Mouse (Mus musculus) fibroblast of lung, adult 2 months (primary cell): ENCODE results near the gene Gale.
"Not testable (repeated sequence)": the region's sequence is repeated elsewhere in the genome, so short reads cannot be mapped to it uniquely, and the experiment has no call there.

ENCODE experiments used
- DNase-seq: peaks from one replicate; pipeline ENCODE4 v3.0.0-alpha.2; 2011; ENCODE audit warnings: low read depth

The Gale gene

GRCm38 (mm10) chr4:135970585-135970984 lies 7.1 kb downstream of the Gale start:
- DNase-seq, result no peak

DNA sequence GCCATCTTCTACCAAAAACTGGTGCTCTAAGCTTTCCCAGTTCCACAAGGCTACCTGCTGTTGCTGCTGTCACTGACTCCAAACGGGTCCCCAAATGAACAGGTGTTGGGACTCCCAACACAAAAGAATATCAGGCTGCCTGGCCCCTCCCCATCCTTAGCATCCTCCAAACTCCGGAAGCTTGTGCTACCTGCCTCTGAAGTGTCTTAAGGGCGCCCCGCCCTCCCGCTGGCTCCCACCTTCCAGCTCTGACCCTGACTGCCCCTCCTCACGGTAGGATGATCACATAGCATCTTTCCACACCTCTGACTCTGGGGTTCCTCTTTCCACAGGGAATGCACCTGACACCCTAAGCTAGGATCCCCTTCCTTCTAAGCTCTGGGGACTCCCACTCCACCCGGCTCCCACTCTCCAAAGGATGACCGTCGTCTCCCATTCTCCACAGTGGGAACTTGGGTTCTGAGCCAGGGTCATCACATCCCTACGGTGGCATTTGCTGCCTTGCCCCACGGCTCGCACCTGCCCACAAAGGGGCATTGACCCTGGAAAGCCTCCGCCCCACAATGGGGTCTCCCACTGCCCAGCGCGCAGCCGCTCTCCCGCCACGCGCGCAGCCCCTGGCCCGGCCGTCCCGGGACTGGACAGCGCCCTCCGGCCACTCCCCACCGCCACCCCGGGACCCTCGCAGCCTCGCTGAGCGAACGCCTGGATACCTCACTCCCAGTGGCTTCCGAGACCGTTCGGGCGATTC lies 8.5 kb downstream of the Gale start:
- no peak for DNase-seq

DNA sequence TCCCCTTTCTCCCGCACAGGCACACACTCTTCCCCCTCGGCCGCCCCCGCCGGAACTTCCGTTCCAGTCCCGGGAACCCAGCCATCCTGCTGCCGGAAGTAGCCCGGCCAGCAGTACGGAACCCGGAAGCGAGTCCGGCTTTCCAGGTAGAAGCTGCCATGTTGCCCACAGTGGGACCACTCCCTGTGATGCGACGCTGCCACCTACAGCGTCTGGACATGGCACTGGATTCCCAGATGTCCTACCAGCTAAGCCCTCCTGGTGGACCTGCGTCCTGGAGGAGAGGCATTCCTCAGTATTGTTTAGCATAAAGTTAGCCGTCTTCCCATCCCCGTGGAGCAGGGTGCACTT lies 9.0 kb downstream of the Gale start, which contains the start of gene Lypla2:
Gene Lypla2 (minus strand): TSS at position 71 of the 351 bp plus-strand sequence.
- no peak for DNase-seq

DNA sequence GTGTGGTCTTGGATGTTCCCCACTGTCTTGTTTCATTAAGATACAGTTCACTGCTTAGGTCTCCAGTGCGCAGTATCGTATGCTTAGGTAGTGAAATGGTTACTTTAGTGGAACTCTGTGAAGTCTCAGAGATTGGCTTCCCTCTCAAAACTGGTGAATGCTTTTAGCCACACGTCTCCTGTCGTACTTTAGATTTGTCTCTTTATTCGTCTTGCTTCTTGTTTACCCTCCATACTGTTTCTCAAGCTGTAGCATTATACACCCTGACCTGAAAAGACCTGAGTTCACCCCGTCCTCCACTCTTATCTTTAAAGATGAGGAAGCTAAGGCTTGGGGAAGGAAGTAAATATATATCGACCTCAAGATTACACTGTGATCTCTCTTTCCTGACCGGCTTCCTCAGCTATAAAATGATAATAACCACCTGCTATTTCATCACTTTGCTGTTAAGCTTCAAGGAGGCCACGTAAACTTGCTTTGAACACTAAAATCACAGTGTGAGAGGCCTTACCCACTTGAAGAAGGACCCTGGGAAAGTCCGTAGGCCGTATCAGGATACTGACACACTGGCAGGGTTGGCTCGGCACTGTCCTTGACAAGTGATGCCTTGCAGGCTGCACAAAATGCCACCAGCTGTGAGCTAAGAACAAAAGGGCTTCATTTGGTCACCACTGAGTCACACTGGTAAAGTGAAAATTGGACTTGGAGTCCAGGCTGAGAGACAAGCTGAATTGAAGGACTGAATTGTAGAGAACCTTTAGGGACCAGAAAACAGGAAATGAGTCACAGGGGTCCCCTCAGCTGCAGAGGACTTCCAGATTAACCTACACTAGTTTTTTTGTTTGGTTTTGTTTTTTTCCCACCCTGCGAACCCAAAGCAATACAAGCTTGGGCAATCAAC lies 9.6 kb downstream of the Gale start:
- DNase-seq, result no peak

- no peak for DNase-seq
Measured at GRCm38 (mm10) chr4:135976146-135976545, 12.6 kb downstream of the Gale start.

DNA sequence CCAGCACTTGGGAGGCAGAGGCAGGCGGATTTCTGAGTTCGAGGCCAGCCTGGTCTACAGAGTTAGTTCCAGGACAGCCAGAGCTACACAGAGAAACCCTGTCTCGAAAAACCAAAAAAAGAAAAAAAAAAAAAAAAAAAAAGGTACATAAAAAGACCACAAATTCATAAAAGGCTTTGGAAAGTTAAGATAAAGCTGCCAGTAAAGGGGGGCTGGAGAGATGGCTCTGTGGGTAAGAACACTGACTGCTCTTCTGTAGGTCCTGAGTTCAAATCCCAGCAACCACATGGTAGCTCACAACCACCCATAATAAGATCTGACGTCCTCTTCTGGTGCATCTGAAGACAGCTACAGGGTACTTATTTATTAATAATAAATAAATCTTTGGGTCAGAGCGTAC lies 16.7 kb downstream of the Gale start:
- DNase-seq, result not testable (repeated sequence)

DNA sequence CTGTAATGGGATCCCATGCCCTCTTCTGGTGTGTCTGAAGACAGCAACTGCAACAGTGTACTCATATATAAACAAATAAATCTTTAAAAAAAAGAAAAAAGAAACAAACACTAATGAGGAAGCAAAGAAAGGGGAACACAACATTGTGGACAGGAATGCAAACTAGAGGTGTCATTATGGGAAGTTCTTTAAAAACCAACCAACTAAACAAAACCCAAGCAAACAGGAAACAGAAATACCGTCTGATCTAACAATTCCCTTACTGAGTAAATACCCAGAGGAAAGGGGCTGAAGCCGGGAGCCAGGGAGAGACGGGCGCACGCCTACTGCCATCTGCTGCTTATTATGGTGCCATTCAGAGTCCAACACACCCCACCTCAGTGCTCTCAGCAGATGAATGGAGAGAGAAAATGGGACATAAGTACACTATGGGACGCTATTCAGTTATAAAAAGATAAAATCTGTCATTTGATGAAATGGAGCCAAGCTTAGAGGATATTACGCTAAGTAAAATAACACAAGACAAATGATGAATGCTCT lies 18.1 kb downstream of the Gale start:
- DNase-seq, result no peak

DNA sequence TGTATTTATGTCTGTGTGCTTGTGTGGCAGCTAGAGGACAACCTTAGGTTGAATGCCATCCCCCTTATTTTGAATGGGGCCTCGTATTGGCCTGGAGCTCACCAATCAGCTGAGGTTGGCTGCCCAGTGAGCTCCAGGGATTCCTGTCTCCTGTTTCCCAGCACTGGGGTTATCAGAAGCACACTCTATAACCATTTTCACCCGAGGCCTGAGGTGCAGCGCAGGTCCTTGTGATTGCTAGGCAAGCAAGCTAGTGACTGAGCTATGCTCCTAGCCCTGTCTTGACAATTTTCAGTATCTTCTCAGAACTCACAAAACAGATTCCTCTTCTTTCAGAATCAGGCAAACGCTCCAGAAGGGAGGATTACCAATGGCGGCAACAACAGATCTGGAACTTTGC lies 21.0 kb downstream of the Gale start:
- no peak for DNase-seq

DNA sequence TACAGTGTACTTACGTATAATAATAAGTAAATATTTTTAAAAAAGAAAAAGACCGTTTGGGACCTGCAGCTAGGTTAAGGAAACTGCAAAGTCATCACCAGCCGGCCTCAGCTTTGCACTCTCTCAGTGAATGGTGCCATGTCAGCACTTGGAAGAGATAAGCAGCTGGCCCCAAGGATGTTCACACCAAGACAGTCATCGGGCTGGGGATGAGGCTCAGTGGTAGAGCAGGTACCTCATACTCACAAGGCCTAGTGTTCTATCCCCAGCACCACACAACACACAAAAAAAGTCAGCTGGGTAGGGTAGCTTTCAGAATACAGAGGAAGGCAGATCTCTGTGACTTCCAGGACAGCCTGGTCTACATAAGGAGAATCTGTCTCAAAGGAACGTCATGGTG lies 21.7 kb downstream of the Gale start:
- DNase-seq, result no peak

DNA sequence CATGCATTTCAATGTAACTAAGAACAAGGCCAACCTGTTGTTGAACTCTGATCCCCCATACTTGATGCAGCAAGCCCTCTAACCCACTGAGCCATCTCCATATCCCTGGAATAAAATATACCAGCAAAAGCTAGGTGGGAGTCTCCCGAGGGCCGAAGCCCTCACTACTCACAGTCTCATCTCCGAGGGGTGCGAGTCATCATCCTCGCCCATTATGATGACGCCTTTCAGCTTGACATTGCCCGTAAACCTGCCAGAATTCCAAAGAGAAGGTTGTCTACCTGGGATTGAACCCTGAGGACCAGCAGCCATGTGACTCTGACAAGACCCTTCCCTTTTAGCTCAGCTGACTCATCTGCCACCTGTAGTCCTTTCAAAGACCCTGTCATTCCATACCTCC lies 22.2 kb downstream of the Gale start:
- no peak for DNase-seq

DNA sequence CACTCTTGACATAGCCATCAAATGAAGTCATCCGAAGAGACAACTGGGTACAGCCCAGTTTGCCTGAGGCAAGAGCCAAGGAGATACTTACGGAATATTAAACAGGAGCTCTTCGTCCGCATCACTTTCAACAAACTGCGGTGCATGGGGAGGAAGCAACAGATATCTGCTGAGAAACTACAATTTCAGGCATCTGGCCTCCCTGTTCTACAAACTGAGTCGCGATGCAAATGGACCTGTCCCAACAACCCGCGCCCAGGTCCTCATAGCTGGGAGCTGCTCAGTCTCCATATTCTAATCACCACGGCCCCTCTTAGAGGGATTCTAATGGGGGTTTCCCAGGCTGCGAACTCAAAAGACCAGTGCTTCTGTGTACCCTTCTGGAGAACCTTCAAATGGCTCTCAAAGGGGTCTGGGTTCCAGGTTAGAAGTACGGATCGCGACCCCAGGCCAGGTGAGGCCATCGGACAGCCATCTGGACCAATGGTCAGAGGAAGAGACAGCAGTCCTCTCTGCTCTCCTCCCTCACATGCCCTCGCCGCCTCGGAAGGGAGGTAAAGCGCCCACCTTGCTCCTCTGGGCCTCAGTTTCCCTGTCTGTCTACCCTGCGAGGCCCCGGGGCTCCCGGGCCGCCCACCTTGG lies 22.9 kb downstream of the Gale start:
- DNase-seq, result no peak

DNA sequence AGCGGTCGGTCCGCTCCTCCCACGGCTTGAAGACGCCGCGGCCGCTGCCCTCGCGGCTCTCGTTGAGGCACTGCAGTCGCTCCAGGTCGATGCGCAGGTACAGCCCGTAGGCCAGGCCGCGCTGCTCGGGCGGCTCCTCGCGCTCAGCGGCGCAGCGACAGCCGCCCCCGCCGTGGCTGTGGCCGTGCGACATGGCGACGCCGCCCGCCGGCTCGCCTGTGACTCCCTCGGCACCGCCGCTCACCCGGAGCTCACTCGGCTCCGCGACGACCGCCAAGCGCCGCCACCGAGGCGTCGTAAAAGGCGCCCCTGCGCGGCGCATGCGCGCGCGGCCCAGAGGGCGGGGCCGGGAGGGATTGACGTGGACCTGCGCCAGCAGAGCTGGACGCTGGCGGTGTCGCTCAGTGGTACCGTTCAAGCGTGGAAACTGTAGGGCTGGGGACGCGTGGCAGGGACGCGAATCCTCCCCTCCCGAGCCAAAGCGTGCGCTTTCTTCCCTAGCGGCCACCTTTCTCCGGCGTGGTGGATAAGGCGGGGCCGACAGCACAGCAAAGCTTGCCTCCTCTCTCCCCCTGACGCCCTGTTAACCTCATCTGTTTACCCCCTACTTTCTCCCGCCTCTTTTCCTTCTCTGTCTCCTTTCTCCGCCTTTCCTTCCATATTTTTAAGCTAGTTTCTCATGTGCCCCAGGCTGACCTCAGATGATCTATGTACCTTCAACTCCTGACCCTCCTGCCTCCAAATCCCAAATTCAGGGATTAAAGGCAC lies 23.6 kb downstream of the Gale start, which contains the start of gene Pithd1:
Gene Pithd1 (minus strand): TSS at position 322 of the 768 bp plus-strand sequence.
- peak; percentile 65 for DNase-seq

DNA sequence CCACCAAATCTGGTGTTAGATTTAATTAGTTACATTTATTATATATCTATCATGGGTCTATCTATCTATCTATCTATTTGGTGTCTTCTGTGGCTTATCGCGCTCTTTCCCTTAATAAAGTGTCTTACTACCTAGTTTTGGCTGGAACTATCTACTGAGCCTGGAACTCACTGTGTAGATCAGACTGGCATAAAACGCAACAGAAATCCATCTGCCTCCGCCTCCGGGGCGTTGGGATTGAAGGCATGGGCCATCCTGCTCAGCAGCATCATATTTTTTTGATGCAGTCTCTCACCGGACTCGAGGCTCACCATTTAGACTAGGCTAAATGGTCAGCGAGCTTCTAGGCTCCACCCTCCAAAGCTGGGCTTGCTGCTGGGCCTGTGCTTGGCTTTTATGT lies 24.2 kb downstream of the Gale start:
- no peak for DNase-seq

DNA sequence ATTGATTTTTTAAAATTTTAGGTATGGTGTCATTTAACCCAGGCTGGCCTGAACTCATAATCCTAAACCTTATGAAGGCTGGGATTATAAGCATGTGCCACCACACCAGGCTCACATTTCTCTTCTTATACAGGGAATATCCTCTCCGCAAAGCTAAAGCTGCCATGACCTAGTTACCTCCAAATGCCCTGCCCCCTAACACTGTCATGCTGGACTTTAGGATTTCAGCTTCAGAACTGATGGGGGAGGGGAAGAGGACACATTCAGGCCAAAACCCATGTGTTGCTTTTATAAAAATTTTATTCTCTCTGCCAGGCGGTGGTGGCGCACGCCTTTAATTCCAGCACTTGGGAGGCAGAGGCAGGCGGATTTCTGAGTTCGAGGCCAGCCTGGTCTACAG lies 30.4 kb downstream of the Gale start:
- no peak for DNase-seq

- DNase-seq, result no peak
Measured at GRCm38 (mm10) chr4:135995118-135995517, 31.6 kb downstream of the Gale start.

DNA sequence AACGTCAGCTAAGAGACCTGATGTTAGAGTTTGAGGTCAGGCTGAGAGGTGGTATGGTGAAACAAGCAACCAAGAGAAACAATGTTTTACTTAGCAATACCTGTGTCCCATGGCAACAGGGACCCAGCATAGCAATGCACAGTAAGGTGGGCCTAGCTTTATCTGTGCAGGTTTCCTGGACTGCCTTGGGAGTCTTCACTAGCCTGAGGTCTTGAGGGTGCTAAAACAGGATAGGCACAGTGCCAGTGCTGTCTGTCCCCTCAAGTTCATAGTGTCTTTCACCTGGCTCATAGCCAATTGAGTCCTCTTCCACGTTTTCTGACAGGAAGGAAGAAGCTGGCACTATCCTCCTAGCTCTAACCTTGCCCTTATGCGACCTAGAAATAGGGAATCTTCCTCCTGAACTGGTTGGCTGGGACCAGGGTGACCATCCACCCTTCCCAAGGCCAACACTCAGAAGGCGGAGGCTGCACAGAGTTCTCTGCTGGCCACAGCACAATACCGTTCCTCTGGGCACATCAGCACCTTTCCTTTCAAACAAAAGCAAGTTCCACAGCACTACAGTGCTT lies 40.7 kb downstream of the Gale start:
- no peak for DNase-seq

DNA sequence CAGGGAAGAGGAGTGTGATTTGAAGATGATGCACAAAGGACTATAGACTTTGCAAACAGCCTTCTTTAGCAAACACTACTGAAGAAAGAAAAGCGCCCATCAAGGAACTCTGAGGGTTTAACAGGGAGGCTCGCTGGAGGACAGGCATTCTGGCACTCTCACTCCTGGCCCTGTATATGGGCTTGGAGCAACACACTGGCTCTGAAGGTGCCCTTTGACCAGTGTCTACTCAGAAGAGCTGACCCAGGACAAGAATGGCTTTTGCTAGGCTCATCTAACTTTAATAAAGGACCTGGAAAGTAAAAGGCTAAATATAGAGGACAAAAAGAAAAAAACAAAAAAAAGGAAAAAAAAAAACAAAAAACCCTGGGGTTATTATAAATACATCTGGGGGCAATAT lies 41.4 kb downstream of the Gale start:
- no peak for DNase-seq

- no peak for DNase-seq
Measured at GRCm38 (mm10) chr4:136006821-136007220, 43.3 kb downstream of the Gale start.

GRCm38 (mm10) chr4:136008782-136009447 lies 45.4 kb downstream of the Gale start:
- DNase-seq, result no peak

DNA sequence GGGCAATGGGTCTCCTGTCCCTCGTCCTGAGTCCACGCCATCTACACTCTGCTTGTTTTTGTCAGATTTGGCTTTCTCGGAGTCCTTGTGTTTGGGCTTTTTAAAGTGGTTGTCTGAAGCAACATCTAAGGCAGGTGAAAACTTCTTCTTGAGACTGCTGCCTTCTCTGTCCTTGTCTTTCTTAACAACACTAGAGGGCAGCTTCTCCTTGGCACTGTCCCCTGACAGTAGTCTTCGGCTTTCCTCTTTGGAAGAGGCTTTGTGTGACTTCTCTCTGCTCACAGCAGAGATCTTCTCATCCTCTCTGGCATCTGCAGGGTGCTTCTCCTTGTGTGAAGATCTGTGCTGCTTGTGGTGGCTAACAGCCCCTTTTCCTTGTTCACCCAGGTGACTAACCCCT lies 47.1 kb downstream of the Gale start:
- no peak for DNase-seq
